Mouse (Mus musculus) embryonic facial prominence, embryonic 12.5 days (tissue): ENCODE results near the gene Pou3f1. TPM values are rescaled to one million over a fixed set of nuclear protein-coding genes. Genes with fewer than 3 reads are reported as not detected.

ENCODE experiments used
- ATAC-seq: fragments of 200-750 bp; cut with Nextera tagmentation; 2 replicates; pipeline ENCODE4 v1.8.0; 2017; ENCODE audit not compliant: insufficient number of reproducible peaks, insufficient read depth, low FRiP score, low TSS enrichment
- H3K27ac ChIP-seq: fragments of 300-500 bp; sonication (generic); 2 replicates; pipeline ENCODE4 v1.5.1; 2016; ENCODE audit warnings: mild to moderate bottlenecking
- H3K27me3 ChIP-seq: fragments of 300-500 bp; sonication (generic); 2 replicates; pipeline ENCODE4 v1.6.1; 2016; ENCODE audit warnings: mild to moderate bottlenecking, moderate library complexity
- H3K36me3 ChIP-seq: fragments of 300-500 bp; sonication (generic); 2 replicates; pipeline ENCODE4 v1.6.1; 2016; ENCODE audit warnings: mild to moderate bottlenecking
- H3K4me1 ChIP-seq: fragments of 300-500 bp; sonication (generic); 2 replicates; pipeline ENCODE4 v1.6.1; 2016
- H3K4me2 ChIP-seq: fragments of 300-500 bp; sonication (generic); replicated peaks from 2 replicates; pipeline ENCODE4 v1.6.1; 2016; ENCODE audit warnings: mild to moderate bottlenecking, moderate library complexity
- H3K4me3 ChIP-seq: fragments of 300-500 bp; sonication (generic); 2 replicates; pipeline ENCODE4 v1.5.1; 2016; ENCODE audit warnings: mild to moderate bottlenecking
- H3K9ac ChIP-seq: fragments of 300-500 bp; sonication (generic); 2 replicates; pipeline ENCODE4 v1.6.1; 2016; ENCODE audit warnings: mild to moderate bottlenecking, moderate library complexity
- H3K9me3 ChIP-seq: fragments of 300-500 bp; sonication (generic); 2 replicates; pipeline ENCODE4 v1.6.1; 2016; ENCODE audit warnings: mild to moderate bottlenecking, moderate library complexity
- WGBS: fragments of 180-500 bp; shearing (Covaris S2); methylation state at CpG from one replicate; pipeline ENCODE4 v1.1.7; 2016; 5-methylcytosine and 5-hydroxymethylcytosine counted together
- polyA plus RNA-seq: library from polyadenylated mRNA; unstranded; fragments of >200 nt; fragmentation: Nextera tagmentation; extraction: Ambion mirVana; gene quantifications from 2 replicates; pipeline ENCODE4 v1.2.1, GENCODE M21; 2016

The Pou3f1 gene
- polyA plus RNA-seq, 1 experiment from 2014 or later: 3.6 TPM

- no peak overlapping the region for H3K27ac ChIP-seq
- H3K4me2 ChIP-seq: no peak overlapping the region
- ATAC-seq: no peak
- H3K4me1 ChIP-seq: peaks cover 6% of the 10 kb centered on the region
- no peaks in the 10 kb centered on the region for H3K9me3 ChIP-seq
- no peak overlapping the region; the same call in 1 of the 2 replicates for H3K9ac ChIP-seq
- H3K36me3 ChIP-seq: no peaks in the 10 kb centered on the region
- WGBS: 18% methylated on average over 7 of the region's 7 CpGs
- no peaks in the 10 kb centered on the region for H3K27me3 ChIP-seq
- H3K4me3 ChIP-seq: no peak overlapping the region
Observed at GRCm38 (mm10) chr4:124624111-124624581, 32.5 kb upstream of the Pou3f1 start.

- no peaks in the 10 kb centered on the region for H3K36me3 ChIP-seq
- H3K27ac ChIP-seq: no peak overlapping the region
- no peak for ATAC-seq
- H3K4me2 ChIP-seq: no peak overlapping the region
- no peak overlapping the region for H3K9ac ChIP-seq
- no peaks in the 10 kb centered on the region for H3K27me3 ChIP-seq
- H3K9me3 ChIP-seq: no peaks in the 10 kb centered on the region
- H3K4me1 ChIP-seq: peaks cover 6% of the 10 kb centered on the region
- 71% methylated on average over 1 of the region's 1 CpGs for WGBS
- no peak overlapping the region for H3K4me3 ChIP-seq
Observed at GRCm38 (mm10) chr4:124626836-124627235, 29.8 kb upstream of the Pou3f1 start.

GRCm38 (mm10) chr4:124631456-124631855 is 25.2 kb upstream of the Pou3f1 start:
- no peak overlapping the region for H3K27ac ChIP-seq
- no peak overlapping the region for H3K4me2 ChIP-seq
- no peaks in the 10 kb centered on the region for H3K9me3 ChIP-seq
- no peak overlapping the region for H3K9ac ChIP-seq
- no peaks in the 10 kb centered on the region for H3K4me1 ChIP-seq
- H3K36me3 ChIP-seq: no peaks in the 10 kb centered on the region
- 50% methylated on average over 4 of the region's 4 CpGs for WGBS
- 0 out of 2 replicates have a peak, but pooled peaks cover 5% of the 10 kb centered on the region for H3K27me3 ChIP-seq
- no peak overlapping the region for H3K4me3 ChIP-seq
- no peak for ATAC-seq

GRCm38 (mm10) chr4:124632856-124633255 is 23.8 kb upstream of the Pou3f1 start:
- no peak for ATAC-seq
- 66% methylated on average over 10 of the region's 10 CpGs for WGBS
- H3K27ac ChIP-seq: no peak overlapping the region
- no peaks in the 10 kb centered on the region for H3K9me3 ChIP-seq
- no peaks in the 10 kb centered on the region for H3K36me3 ChIP-seq
- H3K9ac ChIP-seq: no peak overlapping the region
- no peaks in the 10 kb centered on the region for H3K4me1 ChIP-seq
- H3K4me2 ChIP-seq: no peak overlapping the region
- no peak overlapping the region for H3K4me3 ChIP-seq
- H3K27me3 ChIP-seq: 0 out of 2 replicates have a peak, but pooled peaks cover 5% of the 10 kb centered on the region

GRCm38 (mm10) chr4:124633281-124633680 is 23.3 kb upstream of the Pou3f1 start:
- Histone ChIP-seq H3K4me3 (no peak overlapping the region), H3K27ac (no peak overlapping the region), H3K36me3 (no peaks in the 10 kb centered on the region), H3K4me2 (no peak overlapping the region), H3K9me3 (no peaks in the 10 kb centered on the region), H3K27me3 (peaks cover 7% of the 10 kb centered on the region; the same call in 1 of the 2 replicates), H3K9ac (no peak overlapping the region), H3K4me1 (no peaks in the 10 kb centered on the region)
- 5% methylated on average over 9 of the region's 9 CpGs for WGBS
- ATAC-seq: no peak

- Histone ChIP-seq H3K27me3 (peaks cover 15% of the 10 kb centered on the region; the same call in 1 of the 2 replicates), H3K4me3 (no peak overlapping the region), H3K9me3 (no peaks in the 10 kb centered on the region), H3K36me3 (no peaks in the 10 kb centered on the region), H3K27ac (no peak overlapping the region), H3K9ac (no peak overlapping the region), H3K4me2 (no peak overlapping the region), H3K4me1 (no peaks in the 10 kb centered on the region)
- ATAC-seq: no peak
- WGBS: 21% methylated on average over 12 of the region's 12 CpGs
Observed at GRCm38 (mm10) chr4:124639715-124640114, 16.9 kb upstream of the Pou3f1 start.

- H3K27me3 ChIP-seq: peaks cover 16% of the 10 kb centered on the region
- no peaks in the 10 kb centered on the region for H3K36me3 ChIP-seq
- no peak overlapping the region for H3K4me2 ChIP-seq
- H3K4me3 ChIP-seq: no peak overlapping the region
- H3K4me1 ChIP-seq: peaks cover 18% of the 10 kb centered on the region
- H3K27ac ChIP-seq: no peak overlapping the region
- no peaks in the 10 kb centered on the region for H3K9me3 ChIP-seq
- WGBS: 94% methylated on average over 9 of the region's 9 CpGs
- no peak overlapping the region for H3K9ac ChIP-seq
- ATAC-seq: no peak
Observed at GRCm38 (mm10) chr4:124643859-124644258, 12.7 kb upstream of the Pou3f1 start.

GRCm38 (mm10) chr4:124644974-124645433 is 11.6 kb upstream of the Pou3f1 start:
- Histone ChIP-seq H3K4me2 (no peak overlapping the region), H3K36me3 (no peaks in the 10 kb centered on the region), H3K27me3 (peaks cover 10% of the 10 kb centered on the region; the same call in 1 of the 2 replicates), H3K9me3 (no peaks in the 10 kb centered on the region), H3K27ac (no peak overlapping the region), H3K4me1 (peaks cover 18% of the 10 kb centered on the region), H3K9ac (no peak overlapping the region), H3K4me3 (no peak overlapping the region)
- 17% methylated on average over 3 of the region's 3 CpGs for WGBS
- no peak for ATAC-seq

GRCm38 (mm10) chr4:124646591-124646990 is 10.0 kb upstream of the Pou3f1 start:
- WGBS: 11% methylated on average over 8 of the region's 8 CpGs
- Histone ChIP-seq H3K4me2 (peak overlapping the region; percentile 13; the same call in 1 of the 2 replicates), H3K9me3 (no peaks in the 10 kb centered on the region), H3K9ac (no peak overlapping the region), H3K4me3 (no peak overlapping the region), H3K36me3 (no peaks in the 10 kb centered on the region), H3K4me1 (peaks cover 18% of the 10 kb centered on the region), H3K27ac (no peak overlapping the region), H3K27me3 (peaks cover 10% of the 10 kb centered on the region)
- no peak; the same call in 1 of the 2 replicates for ATAC-seq

GRCm38 (mm10) chr4:124647909-124648308 is 8.7 kb upstream of the Pou3f1 start:
- H3K9me3 ChIP-seq: no peaks in the 10 kb centered on the region
- WGBS: 34% methylated on average over 5 of the region's 5 CpGs
- no peaks in the 10 kb centered on the region for H3K36me3 ChIP-seq
- H3K4me3 ChIP-seq: no peak overlapping the region
- H3K27me3 ChIP-seq: peaks cover 14% of the 10 kb centered on the region
- H3K4me1 ChIP-seq: peaks cover 26% of the 10 kb centered on the region
- H3K9ac ChIP-seq: no peak overlapping the region
- no peak overlapping the region for H3K4me2 ChIP-seq
- no peak overlapping the region for H3K27ac ChIP-seq
- no peak for ATAC-seq

- Histone ChIP-seq H3K4me2 (0 out of 2 replicates have a peak overlapping the region, but pooled peaks have one; percentile 9), H3K4me1 (peaks cover 26% of the 10 kb centered on the region), H3K9ac (no peak overlapping the region), H3K9me3 (no peaks in the 10 kb centered on the region), H3K27ac (no peak overlapping the region), H3K4me3 (no peak overlapping the region), H3K36me3 (no peaks in the 10 kb centered on the region), H3K27me3 (peaks cover 56% of the 10 kb centered on the region)
- WGBS: 2% methylated on average over 9 of the region's 9 CpGs
- ATAC-seq: no peak
Observed at GRCm38 (mm10) chr4:124652886-124653285, 3.7 kb upstream of the Pou3f1 start.

- Histone ChIP-seq H3K36me3 (no peaks in the 10 kb centered on the region), H3K4me1 (peaks cover 34% of the 10 kb centered on the region), H3K4me3 (peak overlapping the region; percentile 65), H3K27me3 (peaks cover 84% of the 10 kb centered on the region), H3K9me3 (no peaks in the 10 kb centered on the region), H3K27ac (no peak overlapping the region), H3K9ac (peak overlapping the region; percentile 49), H3K4me2 (peak overlapping the region; percentile 97)
- under 1% methylated on average over 91 of the region's 92 CpGs for WGBS
- peak; percentile 90 for ATAC-seq
Observed at GRCm38 (mm10) chr4:124656854-124657650, 445 bp downstream of the Pou3f1 start.
